In the genomic region with DNA sequence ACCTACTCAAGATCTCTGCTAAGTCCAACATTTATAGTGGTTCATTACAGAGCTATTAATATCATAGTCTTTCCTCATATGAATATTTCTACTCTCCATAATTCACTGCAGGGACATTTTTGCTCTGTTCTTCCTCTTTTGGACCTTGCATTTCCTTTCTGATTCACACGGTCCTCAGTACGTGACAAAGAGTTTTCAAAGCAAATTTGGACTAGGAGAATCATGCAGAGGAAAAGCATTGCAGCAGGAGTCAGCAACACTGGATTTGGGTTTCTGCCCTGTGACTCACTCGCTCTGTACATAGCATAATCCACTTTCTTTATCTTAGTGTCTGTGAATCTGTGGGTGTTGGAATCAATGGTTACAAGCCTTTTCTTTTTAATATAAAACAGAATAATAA, we compare ENCODE assay signal across 11 mouse cellular contexts.
A peak's percentile ranks its signal among the peaks of the same experiment; 100 is the strongest.
DNase-seq lines count a peak whose midpoint lies in the region; ATAC-seq and TF ChIP-seq lines count a peak whose summit lies in the region.
"Had no signal": no experiment of that assay in that cellular context is flagged by ENCODE, and none has a peak within 500 bp of the region (broad histone marks: within the 10 kb centered on the region; RNA-seq: fewer than 3 reads in every experiment).

No protein-coding gene starts in this region.

- H3K27ac ChIP-seq in layer of hippocampus, adult 2 months, result peak overlapping the region; percentile 2; the same call in 1 of the 2 replicates
- peak overlapping the region; percentile 99 for H3K27ac ChIP-seq in embryonic fibroblast, embryonic 13.5 days (ENCODE audit: insufficient read depth, low read length)
- H3K27ac ChIP-seq: embryonic facial prominence, embryonic 12.5 days had no signal

- TF ChIP-seq POLR2A in embryonic fibroblast, embryonic 13.5 days (IDR thresholded peaks at IDR 0.05; ENCODE audit: low read depth, low read length), result 0 out of 2 replicates have a peak, but pooled peaks have one; percentile 12
- no peak for TF ChIP-seq POLR2A in myocyte (IDR thresholded peaks at IDR 0.05; ENCODE audit: insufficient read length, low read depth)

- H3K4me1 ChIP-seq in embryonic fibroblast, embryonic 13.5 days (ENCODE audit: control insufficient read depth, insufficient read depth, low read length), result peaks cover 6% of the 10 kb centered on the region

- TF ChIP-seq CTCF in layer of hippocampus, adult 2 months (conservative IDR thresholded peaks at IDR 0.05), result no peak
- TF ChIP-seq CTCF in embryonic fibroblast, embryonic 13.5 days (IDR thresholded peaks at IDR 0.05; ENCODE audit: borderline replicate concordance, insufficient read depth, low read length), result no peak

- DNase-seq in layer of hippocampus, adult 2 months (ENCODE audit: low spot score in 2 of 2), result no peak
- no peak for DNase-seq in layer of hippocampus, postnatal 25 days (ENCODE audit: extremely low spot score in 1 of 2, low spot score in 1 of 2)
- peak; percentile 39 for DNase-seq in adipocyte (ENCODE audit: low spot score)
- DNase-seq in cerebellum, postnatal 4 days (ENCODE audit: low spot score in 2 of 2), result no peak
- DNase-seq: kidney, postnatal 36 days had no signal

- H3K36me3 ChIP-seq in myocyte (ENCODE audit: control insufficient read depth, insufficient read depth), result no peaks in the 10 kb centered on the region
- H3K36me3 ChIP-seq: embryonic facial prominence, embryonic 12.5 days had no signal

- H3K79me2 ChIP-seq in myocyte (ENCODE audit: control insufficient read depth, insufficient read depth), result no peaks in the 10 kb centered on the region

- H3K27me3 ChIP-seq in myocyte (ENCODE audit: control insufficient read depth, insufficient read depth, insufficient read length), result no peaks in the 10 kb centered on the region
- H3K27me3 ChIP-seq: embryonic facial prominence, embryonic 12.5 days; Patski had no signal

- H3K4me2 ChIP-seq in myocyte (ENCODE audit: low read depth), result peak overlapping the region; percentile 82
- H3K4me2 ChIP-seq: embryonic facial prominence, embryonic 12.5 days had no signal

- no peak overlapping the region for H3ac ChIP-seq in myocyte (ENCODE audit: control insufficient read depth, insufficient read length)

- H3K4me3 ChIP-seq in layer of hippocampus, adult 2 months, result no peak overlapping the region
- H3K4me3 ChIP-seq in embryonic fibroblast, embryonic 13.5 days (ENCODE audit: insufficient read depth, low read length), result no peak overlapping the region
- no peak overlapping the region for H3K4me3 ChIP-seq in myocyte
- H3K4me3 ChIP-seq: embryonic facial prominence, embryonic 12.5 days had no signal

- no peak for ATAC-seq in activated CD4-positive, CD25-positive, alpha-beta regulatory T cell, adult 4 months
- ATAC-seq: hindbrain, embryonic 16.5 days; Patski had no signal

TF ChIP-seq in myocyte, 11 proteins besides CTCF, POLR2A, EP300 and RAD21:
- TF ChIP-seq TCF12 (IDR thresholded peaks at IDR 0.05; ENCODE audit: insufficient read depth, poor library complexity, severe bottlenecking) (no peak), CEBPB (IDR thresholded peaks at IDR 0.05; ENCODE audit: insufficient read depth, poor library complexity, severe bottlenecking) (0 out of 2 replicates have a peak, but pooled peaks have one; percentile 22), MYOD1 (IDR thresholded peaks at IDR 0.05; ENCODE audit: control insufficient read depth in 1 of 3, insufficient read length in 2 of 3, low read depth in 2 of 3) (no peak), REST (IDR thresholded peaks at IDR 0.05; ENCODE audit: insufficient read depth, insufficient read length) (no peak)
